Mouse (Mus musculus): ENCODE data around the gene Ston1. TPM values are rescaled to one million over a fixed set of nuclear protein-coding genes. Genes with fewer than 3 reads are reported as not detected.

The Ston1 gene
- polyA plus RNA-seq, 1 experiment from 2014 or later, result 10.4 TPM

DNA sequence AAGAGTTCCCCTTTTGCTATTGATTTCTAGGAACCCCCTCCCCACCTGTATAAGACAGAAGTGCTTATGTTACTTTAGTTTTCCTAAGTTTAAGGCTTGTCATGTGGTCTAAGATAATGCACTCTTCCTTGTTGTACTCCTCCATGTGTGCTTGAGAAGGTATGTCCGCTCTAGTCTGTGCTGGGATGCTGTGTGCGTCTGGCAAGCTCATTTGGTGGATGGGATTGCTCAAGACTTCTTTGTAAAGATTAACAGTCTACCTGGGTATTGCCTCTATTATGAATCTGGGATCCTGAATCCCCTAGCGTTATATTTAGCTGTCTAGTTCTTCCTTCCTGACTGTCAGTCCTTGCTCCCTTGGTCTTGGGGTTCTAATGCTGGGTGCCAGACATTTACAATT is 35.1 kb downstream of the Ston1 start:
- Histone ChIP-seq H3K9me3 (ENCODE audit: control insufficient read depth, low read depth, low read length) (no peaks in the 10 kb centered on the region), H3K4me2 (replicated peaks; ENCODE audit: low read depth, low read length) (no peak overlapping the region), H3K27me3 (ENCODE audit: control insufficient read depth, insufficient read depth, low read length) (no peaks in the 10 kb centered on the region), H3K9ac (replicated peaks; ENCODE audit: low read depth, low read length) (no peak overlapping the region), H3K4me1 (ENCODE audit: control insufficient read depth, insufficient read depth, low read length) (peaks cover 23% of the 10 kb centered on the region), H3K27ac (ENCODE audit: low read length) (no peak overlapping the region), H3K4me3 (ENCODE audit: low read depth, low read length) (no peak overlapping the region), H3K36me3 (ENCODE audit: control insufficient read depth, insufficient read depth, low read length) (0 out of 2 replicates have a peak, but pooled peaks cover 3% of the 10 kb centered on the region)
- ATAC-seq (ENCODE audit: insufficient number of reproducible peaks, insufficient read depth, low FRiP score, low read depth), result no peak
- WGBS, result 87% methylated on average over 3 of the region's 3 CpGs

DNA sequence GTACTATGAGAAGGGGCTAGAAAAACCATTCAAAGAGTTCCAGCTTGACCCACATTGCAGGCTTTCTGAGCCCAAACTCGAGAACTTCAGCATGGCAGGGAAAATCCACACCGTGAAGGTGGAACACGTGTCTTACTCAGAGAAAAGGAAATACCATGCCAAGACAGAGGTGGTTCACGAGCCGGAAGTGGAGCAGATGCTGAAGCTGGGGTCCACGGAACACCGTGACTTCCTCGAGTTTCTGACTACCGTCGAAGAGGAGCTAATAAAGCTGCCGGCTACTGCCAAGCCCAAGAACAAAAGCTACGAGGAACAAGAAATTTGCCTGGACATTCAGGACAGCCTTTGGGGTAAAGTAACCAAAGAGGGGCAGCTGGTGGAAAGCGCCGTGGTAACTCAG is 38.6 kb downstream of the Ston1 start:
- 84% methylated on average over 14 of the region's 14 CpGs for WGBS
- H3K27me3 ChIP-seq (ENCODE audit: control insufficient read depth, insufficient read depth, low read length), result no peaks in the 10 kb centered on the region
- H3K4me2 ChIP-seq (replicated peaks; ENCODE audit: low read depth, low read length), result no peak overlapping the region
- no peak overlapping the region for H3K4me3 ChIP-seq (ENCODE audit: low read depth, low read length)
- no peak overlapping the region for H3K9ac ChIP-seq (replicated peaks; ENCODE audit: low read depth, low read length)
- no peak overlapping the region for H3K27ac ChIP-seq (ENCODE audit: low read length)
- 0 out of 2 replicates have a peak, but pooled peaks cover 3% of the 10 kb centered on the region for H3K36me3 ChIP-seq (ENCODE audit: control insufficient read depth, insufficient read depth, low read length)
- ATAC-seq (ENCODE audit: insufficient number of reproducible peaks, insufficient read depth, low FRiP score, low read depth), result no peak
- no peaks in the 10 kb centered on the region for H3K4me1 ChIP-seq (ENCODE audit: control insufficient read depth, insufficient read depth, low read length)
- no peaks in the 10 kb centered on the region for H3K9me3 ChIP-seq (ENCODE audit: control insufficient read depth, low read depth, low read length)

DNA sequence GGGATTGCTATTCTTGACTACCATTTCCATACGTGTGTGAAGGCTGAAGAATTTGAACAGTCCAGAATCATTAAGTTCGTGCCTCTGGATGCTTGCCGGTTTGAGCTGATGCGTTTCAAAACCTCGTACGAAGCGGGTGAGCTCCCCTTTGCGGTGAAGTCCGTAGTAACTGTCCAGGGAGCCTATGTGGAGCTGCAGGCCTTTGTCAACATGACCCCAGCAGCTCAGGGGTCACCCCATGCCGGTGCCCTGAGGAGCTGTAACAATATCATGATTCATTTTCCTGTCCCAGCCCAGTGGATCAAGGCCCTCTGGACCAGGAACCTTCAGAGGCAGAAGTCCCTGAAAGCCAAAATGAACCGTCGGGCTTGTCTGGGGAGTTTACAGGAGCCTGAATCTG is 39.1 kb downstream of the Ston1 start:
- ATAC-seq (ENCODE audit: insufficient number of reproducible peaks, insufficient read depth, low FRiP score, low read depth), result no peak
- Histone ChIP-seq H3K4me1 (ENCODE audit: control insufficient read depth, insufficient read depth, low read length) (no peaks in the 10 kb centered on the region), H3K9me3 (ENCODE audit: control insufficient read depth, low read depth, low read length) (no peaks in the 10 kb centered on the region), H3K27me3 (ENCODE audit: control insufficient read depth, insufficient read depth, low read length) (no peaks in the 10 kb centered on the region), H3K4me3 (ENCODE audit: low read depth, low read length) (no peak overlapping the region), H3K36me3 (ENCODE audit: control insufficient read depth, insufficient read depth, low read length) (peaks cover 3% of the 10 kb centered on the region; the same call in 1 of the 2 replicates), H3K4me2 (replicated peaks; ENCODE audit: low read depth, low read length) (no peak overlapping the region), H3K9ac (replicated peaks; ENCODE audit: low read depth, low read length) (no peak overlapping the region), H3K27ac (ENCODE audit: low read length) (no peak overlapping the region)
- 42% methylated on average over 12 of the region's 12 CpGs for WGBS

GRCm38 (mm10) chr17:88641012-88641411 is 43.5 kb downstream of the Ston1 start:
- Histone ChIP-seq H3K9me3 (ENCODE audit: control insufficient read depth, low read depth, low read length) (no peaks in the 10 kb centered on the region), H3K27ac (ENCODE audit: low read length) (no peak overlapping the region), H3K9ac (replicated peaks; ENCODE audit: low read depth, low read length) (no peak overlapping the region), H3K27me3 (ENCODE audit: control insufficient read depth, insufficient read depth, low read length) (no peaks in the 10 kb centered on the region), H3K4me3 (ENCODE audit: low read depth, low read length) (no peak overlapping the region), H3K36me3 (ENCODE audit: control insufficient read depth, insufficient read depth, low read length) (peaks cover 9% of the 10 kb centered on the region), H3K4me2 (replicated peaks; ENCODE audit: low read depth, low read length) (no peak overlapping the region), H3K4me1 (ENCODE audit: control insufficient read depth, insufficient read depth, low read length) (no peaks in the 10 kb centered on the region)
- 24% methylated on average over 6 of the region's 6 CpGs for WGBS
- ATAC-seq (ENCODE audit: insufficient number of reproducible peaks, insufficient read depth, low FRiP score, low read depth), result no peak

GRCm38 (mm10) chr17:88641836-88642235 is 44.4 kb downstream of the Ston1 start:
- Histone ChIP-seq H3K4me2 (replicated peaks; ENCODE audit: low read depth, low read length) (no peak overlapping the region), H3K4me1 (ENCODE audit: control insufficient read depth, insufficient read depth, low read length) (no peaks in the 10 kb centered on the region), H3K36me3 (ENCODE audit: control insufficient read depth, insufficient read depth, low read length) (peaks cover 12% of the 10 kb centered on the region), H3K27me3 (ENCODE audit: control insufficient read depth, insufficient read depth, low read length) (no peaks in the 10 kb centered on the region), H3K9ac (replicated peaks; ENCODE audit: low read depth, low read length) (no peak overlapping the region), H3K9me3 (ENCODE audit: control insufficient read depth, low read depth, low read length) (no peaks in the 10 kb centered on the region), H3K4me3 (ENCODE audit: low read depth, low read length) (no peak overlapping the region), H3K27ac (ENCODE audit: low read length) (no peak overlapping the region)
- 87% methylated on average over 8 of the region's 8 CpGs for WGBS
- no peak for ATAC-seq (ENCODE audit: insufficient number of reproducible peaks, insufficient read depth, low FRiP score, low read depth)

DNA sequence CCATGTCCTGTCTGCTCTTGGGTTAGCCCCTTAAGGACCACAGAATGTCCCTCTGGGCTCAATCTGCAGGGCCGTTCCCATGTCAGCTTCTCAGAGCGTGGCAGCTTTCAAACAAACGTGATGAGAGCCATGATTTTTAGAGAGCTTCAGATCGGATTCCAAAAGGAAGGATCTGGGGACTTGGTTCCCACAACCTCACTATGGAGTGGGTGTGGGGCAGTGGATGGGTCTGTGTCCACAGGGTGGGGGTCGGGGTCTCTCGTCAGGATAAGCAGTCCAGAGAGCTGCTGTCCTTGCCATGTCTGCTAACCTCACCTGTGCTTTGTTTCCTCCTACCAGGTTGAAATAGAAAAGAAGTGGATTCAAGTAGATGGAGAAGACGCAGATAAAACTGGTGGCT is 47.4 kb downstream of the Ston1 start:
- Histone ChIP-seq H3K4me2 (replicated peaks; ENCODE audit: low read depth, low read length) (no peak overlapping the region), H3K9me3 (ENCODE audit: control insufficient read depth, low read depth, low read length) (no peaks in the 10 kb centered on the region), H3K27ac (ENCODE audit: low read length) (no peak overlapping the region), H3K9ac (replicated peaks; ENCODE audit: low read depth, low read length) (no peak overlapping the region), H3K36me3 (ENCODE audit: control insufficient read depth, insufficient read depth, low read length) (peaks cover 12% of the 10 kb centered on the region), H3K4me3 (ENCODE audit: low read depth, low read length) (no peak overlapping the region), H3K27me3 (ENCODE audit: control insufficient read depth, insufficient read depth, low read length) (no peaks in the 10 kb centered on the region), H3K4me1 (ENCODE audit: control insufficient read depth, insufficient read depth, low read length) (no peaks in the 10 kb centered on the region)
- 87% methylated on average over 7 of the region's 7 CpGs for WGBS
- no peak for ATAC-seq (ENCODE audit: insufficient number of reproducible peaks, insufficient read depth, low FRiP score, low read depth)

DNA sequence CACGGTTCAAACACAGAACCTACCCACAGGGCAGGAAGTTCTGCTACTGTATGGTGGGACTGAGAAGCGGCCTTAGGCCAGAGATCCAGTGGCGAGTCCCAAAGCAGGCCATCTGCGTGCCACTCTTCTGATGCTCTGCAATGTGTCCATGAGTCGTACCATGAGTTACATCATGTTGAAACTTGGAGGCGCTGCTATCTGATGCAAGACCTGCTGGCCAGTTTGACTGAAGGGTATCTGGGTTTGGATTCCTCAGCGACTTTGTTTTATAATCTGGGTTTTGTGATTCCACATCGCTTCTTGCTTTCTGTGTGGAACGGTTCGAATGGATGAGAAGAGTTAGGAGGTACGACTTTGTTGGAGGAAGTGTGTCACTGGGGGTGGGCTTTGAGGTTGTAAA is 47.8 kb downstream of the Ston1 start:
- no peak overlapping the region for H3K4me3 ChIP-seq (ENCODE audit: low read depth, low read length)
- WGBS, result 93% methylated on average over 11 of the region's 11 CpGs
- no peak overlapping the region for H3K27ac ChIP-seq (ENCODE audit: low read length)
- H3K9ac ChIP-seq (replicated peaks; ENCODE audit: low read depth, low read length), result no peak overlapping the region
- no peak for ATAC-seq (ENCODE audit: insufficient number of reproducible peaks, insufficient read depth, low FRiP score, low read depth)
- no peaks in the 10 kb centered on the region for H3K27me3 ChIP-seq (ENCODE audit: control insufficient read depth, insufficient read depth, low read length)
- H3K9me3 ChIP-seq (ENCODE audit: control insufficient read depth, low read depth, low read length), result no peaks in the 10 kb centered on the region
- H3K4me2 ChIP-seq (replicated peaks; ENCODE audit: low read depth, low read length), result no peak overlapping the region
- peaks cover 12% of the 10 kb centered on the region for H3K36me3 ChIP-seq (ENCODE audit: control insufficient read depth, insufficient read depth, low read length)
- no peaks in the 10 kb centered on the region for H3K4me1 ChIP-seq (ENCODE audit: control insufficient read depth, insufficient read depth, low read length)

- Histone ChIP-seq H3K4me1 (ENCODE audit: control insufficient read depth, insufficient read depth, low read length) (no peaks in the 10 kb centered on the region), H3K9me3 (ENCODE audit: control insufficient read depth, low read depth, low read length) (no peaks in the 10 kb centered on the region), H3K27me3 (ENCODE audit: control insufficient read depth, insufficient read depth, low read length) (no peaks in the 10 kb centered on the region), H3K36me3 (ENCODE audit: control insufficient read depth, insufficient read depth, low read length) (peaks cover 12% of the 10 kb centered on the region), H3K4me2 (replicated peaks; ENCODE audit: low read depth, low read length) (no peak overlapping the region), H3K4me3 (ENCODE audit: low read depth, low read length) (no peak overlapping the region), H3K9ac (replicated peaks; ENCODE audit: low read depth, low read length) (no peak overlapping the region), H3K27ac (ENCODE audit: low read length) (no peak overlapping the region)
- 96% methylated on average over 3 of the region's 3 CpGs for WGBS
- no peak for ATAC-seq (ENCODE audit: insufficient number of reproducible peaks, insufficient read depth, low FRiP score, low read depth)
Observed at GRCm38 (mm10) chr17:88647149-88647548, 49.7 kb downstream of the Ston1 start.

DNA sequence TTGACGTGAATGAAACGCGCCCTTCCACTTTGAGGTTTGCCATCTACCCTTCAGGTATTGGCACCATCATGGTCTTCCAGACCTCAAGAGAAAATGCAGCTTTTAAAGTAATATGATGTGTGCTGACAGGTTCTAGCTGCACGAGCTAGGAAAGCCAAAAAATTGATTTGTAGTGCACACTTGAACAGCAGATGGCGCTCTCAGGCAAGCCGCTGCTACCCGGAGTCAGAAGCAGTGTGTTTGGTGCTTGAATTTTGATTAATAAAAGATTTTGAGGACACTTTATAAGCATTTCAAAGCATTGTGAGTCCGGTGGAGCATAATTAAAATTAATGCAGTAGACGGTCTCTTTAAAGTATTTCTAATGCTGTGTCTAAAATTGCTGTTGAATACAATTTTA is 54.5 kb downstream of the Ston1 start:
- Histone ChIP-seq H3K9ac (replicated peaks; ENCODE audit: low read depth, low read length) (no peak overlapping the region), H3K4me2 (replicated peaks; ENCODE audit: low read depth, low read length) (no peak overlapping the region), H3K4me1 (ENCODE audit: control insufficient read depth, insufficient read depth, low read length) (0 out of 2 replicates have a peak, but pooled peaks cover 2% of the 10 kb centered on the region), H3K27me3 (ENCODE audit: control insufficient read depth, insufficient read depth, low read length) (no peaks in the 10 kb centered on the region), H3K27ac (ENCODE audit: low read length) (no peak overlapping the region), H3K9me3 (ENCODE audit: control insufficient read depth, low read depth, low read length) (no peaks in the 10 kb centered on the region), H3K36me3 (ENCODE audit: control insufficient read depth, insufficient read depth, low read length) (no peaks in the 10 kb centered on the region), H3K4me3 (ENCODE audit: low read depth, low read length) (no peak overlapping the region)
- no peak for ATAC-seq (ENCODE audit: insufficient number of reproducible peaks, insufficient read depth, low FRiP score, low read depth)
- WGBS, result 4% methylated on average over 9 of the region's 9 CpGs

Data from stomach, embryonic 14.5 days (tissue).